Mouse (Mus musculus) CD4-positive, CD25-positive, alpha-beta regulatory T cell, adult 4 months (primary cell): ENCODE data around the gene Ms4a8a. TPM values are rescaled to one million over a fixed set of nuclear protein-coding genes. Genes with fewer than 3 reads are reported as not detected.

Source experiments
- polyA plus RNA-seq, 2 experiments: library from polyadenylated mRNA; unstranded; fragments of 100-300 nt; shearing (Covaris generic); gene quantifications; one replicate each; pipeline ENCODE4 v1.2.1; 2017

Ms4a8a gene
- polyA plus RNA-seq, 2 experiments from 2014 or later = not detected

Other genes with a start within 250 kb of the Ms4a8a start
- gene Slc15a3, start 241.4 kb downstream of the Ms4a8a start, polyA plus RNA-seq = 1 to 10 TPM; 2.0 to 4.2 TPM
- gene Tmem132a, start 211.2 kb downstream of the Ms4a8a start, polyA plus RNA-seq = under 1 TPM in 1 of 2 experiments, not detected in 1; 0.39 TPM
- 10 to 100 TPM; 57.5 to 82.3 TPM for gene Tmem109, start 199.1 kb downstream of the Ms4a8a start, polyA plus RNA-seq
- gene Prpf19, start 185.9 kb downstream of the Ms4a8a start, polyA plus RNA-seq = 10 to 100 TPM; 10.4 to 24.8 TPM
- not detected for gene Zp1, start 160.5 kb downstream of the Ms4a8a start, polyA plus RNA-seq
- not detected for gene Ptgdr2, start 143.9 kb downstream of the Ms4a8a start, polyA plus RNA-seq
- gene Ccdc86, start 131.8 kb downstream of the Ms4a8a start, polyA plus RNA-seq = 10 to 100 TPM in 1 of 2 experiments, 1 to 10 TPM in 1; 8.8 to 11.7 TPM
- not detected for gene Ms4a10, start 106.4 kb downstream of the Ms4a8a start, polyA plus RNA-seq
- gene Ms4a15, start 87.9 kb downstream of the Ms4a8a start, polyA plus RNA-seq = under 1 TPM in 1 of 2 experiments, not detected in 1; 0.31 TPM
- gene Ms4a18, start 63.1 kb downstream of the Ms4a8a start, polyA plus RNA-seq = not detected
- gene 1700017D01Rik, start 49.8 kb upstream of the Ms4a8a start, polyA plus RNA-seq = not detected
- gene 1700025F22Rik, start 84.2 kb upstream of the Ms4a8a start, polyA plus RNA-seq = not detected
- gene Ms4a13, start 115.6 kb upstream of the Ms4a8a start, polyA plus RNA-seq = not detected
- not detected for gene Ms4a12, start 151.3 kb upstream of the Ms4a8a start, polyA plus RNA-seq
- gene Ms4a1, start 185.1 kb upstream of the Ms4a8a start, polyA plus RNA-seq = 10 to 100 TPM in 1 of 2 experiments, under 1 TPM in 1; 0.12 to 21.1 TPM
- gene Ms4a5, start 202.8 kb upstream of the Ms4a8a start, polyA plus RNA-seq = not detected
- gene Ms4a14, start 233.4 kb upstream of the Ms4a8a start, polyA plus RNA-seq = not detected